Mouse (Mus musculus): ENCODE measurements at regions not wholly inside any gene's neighbourhood (a gene's known extent, or its start where the extent isn't known, plus 50 kb on each side); places are given as distances from the start of the nearest gene placed in this dataset.
"Not testable (repeated sequence)": the region's sequence is repeated elsewhere in the genome, so short reads cannot be mapped to it uniquely, and the experiment has no call there.

DNA sequence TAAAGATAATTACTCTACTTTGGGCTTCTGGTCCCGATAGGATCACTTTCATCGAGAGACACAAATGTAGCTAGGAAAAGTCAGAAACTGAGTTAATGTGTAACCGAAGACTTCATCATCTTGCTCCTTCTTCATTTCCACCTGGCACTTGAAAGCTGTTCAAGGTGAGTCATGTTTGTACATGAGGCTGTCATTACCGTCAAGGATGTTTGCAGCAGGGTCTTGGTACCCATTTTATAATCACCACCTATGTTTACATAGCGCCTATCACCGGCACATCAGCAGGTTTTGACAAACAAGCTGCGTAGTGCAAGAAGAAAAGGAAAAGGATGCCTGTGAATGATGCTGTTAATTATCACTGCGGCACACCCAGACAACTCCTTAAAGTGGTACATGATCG, 377.0 kb upstream of the Zfp703 start:
- DNase-seq (ENCODE audit: low read depth, low spot score): no peak

DNA sequence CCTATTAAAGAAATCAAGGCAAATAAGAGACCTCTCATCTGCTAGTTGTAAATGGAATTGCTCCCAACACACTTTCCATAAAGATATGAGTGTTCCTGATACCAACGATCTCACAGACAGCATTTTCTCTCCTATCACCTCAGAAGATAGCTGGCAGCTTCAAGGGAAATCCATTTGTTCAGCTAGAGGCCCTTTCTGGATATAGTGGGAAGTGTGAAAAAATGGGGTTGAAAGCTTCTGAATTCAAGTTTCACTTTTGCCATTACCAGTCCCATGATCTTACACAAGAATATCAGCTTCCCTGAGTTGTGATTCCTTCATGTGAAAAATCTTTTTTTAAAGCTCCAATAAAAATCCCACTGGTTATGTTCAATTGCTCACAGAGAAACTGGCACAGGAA, 369.1 kb upstream of the Zfp703 start:
- DNase-seq (ENCODE audit: low read depth, low spot score): peak; percentile 73

DNA sequence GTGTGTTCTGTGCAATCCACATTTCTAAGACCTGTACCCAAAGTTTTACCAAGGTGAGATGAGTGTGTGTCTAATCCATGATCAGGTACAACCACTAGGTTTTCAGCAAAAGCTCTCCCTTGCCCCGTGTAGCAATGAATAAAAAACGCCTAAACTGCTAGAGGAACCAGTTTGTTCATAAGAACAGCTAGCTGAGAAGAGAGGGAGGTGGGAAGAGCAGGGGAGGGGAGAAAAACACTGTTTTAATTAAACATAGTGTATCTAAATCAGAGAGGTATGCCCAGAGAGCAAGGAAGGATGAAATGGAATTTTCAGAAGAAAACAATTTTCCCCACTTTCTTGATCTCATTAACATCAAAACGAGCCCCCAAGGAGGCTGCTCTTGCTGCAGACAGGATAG, 368.5 kb upstream of the Zfp703 start:
- peak; percentile 42 for DNase-seq (ENCODE audit: low read depth, low spot score)

DNA sequence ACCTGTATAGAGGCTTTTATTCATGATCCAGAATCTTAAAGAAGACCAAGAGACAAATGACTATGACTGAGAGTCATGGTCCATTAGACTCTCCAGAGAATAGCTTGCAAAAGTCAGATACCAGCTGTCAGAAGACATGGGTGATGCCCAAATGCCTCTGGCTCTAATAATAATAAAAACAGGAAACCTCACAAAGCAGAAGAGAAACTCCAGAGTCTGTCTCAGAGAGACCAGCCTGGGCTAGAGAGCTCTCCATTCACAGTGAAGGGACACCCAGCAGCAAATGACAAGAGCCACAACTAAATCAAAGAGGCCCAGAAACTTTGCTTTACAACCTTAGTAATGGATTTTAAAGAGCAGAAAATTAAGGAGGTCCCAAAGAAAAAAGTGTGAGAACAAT, 365.0 kb upstream of the Zfp703 start:
- DNase-seq (ENCODE audit: low read depth, low spot score): no peak

DNA sequence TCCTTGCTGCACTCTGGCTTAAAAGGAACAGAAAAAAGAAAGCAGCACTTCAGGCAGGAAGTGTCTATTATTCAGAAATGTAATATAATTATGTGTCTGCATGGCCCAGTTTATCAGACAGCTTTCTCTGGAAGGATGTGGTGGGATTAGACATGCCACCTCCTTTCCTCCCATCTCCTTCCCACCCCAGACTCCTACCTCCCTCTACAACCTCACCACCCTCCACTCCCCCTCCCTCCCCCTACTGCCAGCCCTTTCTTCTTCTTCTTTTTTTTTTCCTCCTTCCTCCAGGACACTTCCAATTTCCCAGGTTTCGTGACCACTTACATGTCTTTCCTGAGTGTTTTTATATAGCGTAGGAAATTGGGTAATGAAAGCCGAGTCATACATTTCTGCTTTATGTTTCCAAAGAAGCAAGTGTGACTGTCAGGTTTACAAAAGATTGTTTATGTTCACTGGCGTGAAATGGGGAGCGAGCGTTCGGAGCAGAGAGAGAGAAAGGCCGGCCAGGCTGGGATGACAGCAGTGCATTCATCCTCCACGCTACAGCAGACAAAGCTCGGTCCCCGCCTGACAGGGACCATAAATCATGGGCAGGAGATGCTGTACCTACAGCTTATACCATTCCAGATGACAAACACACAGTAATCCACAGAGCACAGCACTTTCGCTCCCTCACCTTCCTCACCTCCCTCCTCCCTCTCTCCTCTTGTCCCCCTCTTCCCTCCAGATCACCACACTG, 354.6 kb upstream of the Zfp703 start:
- DNase-seq (ENCODE audit: low read depth, low spot score): no peak

DNA sequence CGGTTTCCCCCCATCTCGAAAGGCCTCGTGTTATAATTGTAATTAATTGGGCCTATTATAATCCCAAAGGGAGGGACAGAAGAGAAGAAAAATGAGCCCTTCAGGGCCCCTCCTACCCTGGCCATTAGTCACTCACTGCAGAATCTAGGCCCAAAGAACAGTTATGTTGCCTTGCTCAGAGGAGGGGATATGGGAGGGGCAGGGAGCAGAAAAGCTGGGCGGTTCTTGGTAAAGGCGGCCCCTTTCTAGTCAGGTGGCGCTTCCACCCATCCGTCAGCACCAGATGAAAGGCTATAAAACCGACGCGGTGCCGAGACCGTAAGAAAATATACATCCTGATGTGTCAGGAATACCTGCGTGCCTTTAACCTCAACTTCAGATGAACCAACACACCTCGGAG, 350.9 kb upstream of the Zfp703 start:
- DNase-seq (ENCODE audit: low read depth, low spot score): no peak

DNA sequence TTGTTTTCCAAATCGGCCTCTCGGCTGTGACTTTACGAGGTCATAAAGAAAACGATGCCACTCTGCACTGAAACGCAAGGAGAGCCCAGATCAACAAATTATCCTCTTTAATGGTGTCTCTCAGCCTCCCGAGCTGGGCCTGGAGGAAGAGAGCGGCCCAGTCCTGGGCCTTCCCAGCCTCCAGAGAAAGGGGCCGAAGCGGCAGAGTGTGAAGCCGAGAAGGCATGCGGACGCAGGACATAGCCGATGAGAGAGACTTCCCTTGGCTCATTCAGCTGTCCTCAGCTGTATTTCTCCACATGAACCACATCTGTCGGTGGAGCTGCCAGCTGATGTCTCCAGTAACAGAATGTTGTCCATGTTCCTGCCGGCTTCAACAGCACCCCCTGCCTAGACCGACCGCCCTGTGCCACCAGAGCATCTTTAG, 350.5 kb upstream of the Zfp703 start:
- no peak for DNase-seq (ENCODE audit: low read depth, low spot score)

DNA sequence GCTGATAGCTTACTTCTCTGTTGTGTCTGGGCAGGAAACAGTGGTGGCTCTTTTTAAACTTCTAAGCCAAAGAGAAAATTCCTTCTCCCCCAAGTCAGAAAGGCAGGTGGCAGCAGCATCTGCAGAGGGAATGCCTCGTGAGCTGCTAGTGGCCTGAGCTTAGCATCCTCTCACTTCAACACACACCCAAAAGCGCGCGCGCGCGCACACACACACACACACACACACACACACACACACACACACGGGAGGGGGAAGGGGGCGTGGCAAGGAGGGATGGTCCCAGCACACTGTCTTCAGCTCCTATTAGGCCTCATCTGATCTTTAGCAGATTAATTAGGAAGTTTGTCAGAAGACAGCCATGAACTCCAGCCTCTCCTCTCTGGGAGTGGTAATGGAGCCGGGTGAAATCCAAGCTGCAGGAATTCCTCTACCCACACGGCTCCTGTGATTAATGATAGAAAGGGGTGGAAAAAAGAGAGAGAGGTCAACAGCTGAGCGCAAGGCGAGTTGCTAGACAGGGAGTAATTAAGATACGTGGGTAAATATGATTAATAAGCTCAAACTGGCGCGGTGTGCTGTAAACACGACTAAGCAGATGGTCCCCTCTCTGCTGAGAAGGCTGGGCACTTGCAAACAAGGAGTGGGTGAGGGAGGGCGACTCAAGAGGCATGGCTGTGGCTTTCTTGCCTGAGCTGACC, 349.8 kb upstream of the Zfp703 start:
- DNase-seq (ENCODE audit: low read depth, low spot score): peak; percentile 27

DNA sequence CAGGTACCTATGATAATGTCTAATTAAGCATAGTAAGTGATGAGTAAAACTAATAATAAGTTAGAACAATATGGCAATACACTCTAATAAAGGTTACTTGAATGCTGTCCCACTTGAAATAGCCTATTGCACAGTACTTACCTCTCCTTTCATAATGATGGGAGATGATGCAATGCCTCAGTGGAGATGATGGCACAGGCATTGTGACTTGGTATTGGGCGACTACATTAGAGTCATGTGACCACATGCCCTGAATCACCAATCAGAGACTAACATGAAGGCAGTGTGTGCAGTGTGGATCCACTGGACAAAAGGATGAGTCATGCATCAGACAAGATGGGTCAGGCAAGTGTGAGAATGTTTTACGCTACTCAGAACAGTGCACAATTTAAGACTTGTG, 346.6 kb upstream of the Zfp703 start:
- no peak for DNase-seq (ENCODE audit: low read depth, low spot score)

DNA sequence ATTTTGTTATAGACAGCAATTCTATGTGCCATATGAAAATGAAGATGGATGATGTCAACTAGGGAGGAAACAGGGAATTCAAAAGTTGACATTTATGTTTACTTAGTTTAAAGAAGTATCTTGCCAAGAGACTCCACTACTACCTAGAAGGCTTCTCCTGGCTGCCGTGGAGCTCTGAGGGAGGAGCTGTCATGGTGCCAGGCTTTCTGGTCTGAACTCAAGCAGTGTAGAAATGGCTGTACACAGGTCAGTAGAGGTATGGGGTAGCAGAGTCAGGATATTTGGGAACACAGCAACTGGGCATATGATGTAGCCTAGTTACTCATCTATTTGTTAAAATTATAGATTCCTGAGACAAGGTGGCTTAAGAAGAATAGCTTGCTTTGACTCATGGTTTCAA, 341.4 kb upstream of the Zfp703 start:
- no peak for DNase-seq (ENCODE audit: low read depth, low spot score)

DNA sequence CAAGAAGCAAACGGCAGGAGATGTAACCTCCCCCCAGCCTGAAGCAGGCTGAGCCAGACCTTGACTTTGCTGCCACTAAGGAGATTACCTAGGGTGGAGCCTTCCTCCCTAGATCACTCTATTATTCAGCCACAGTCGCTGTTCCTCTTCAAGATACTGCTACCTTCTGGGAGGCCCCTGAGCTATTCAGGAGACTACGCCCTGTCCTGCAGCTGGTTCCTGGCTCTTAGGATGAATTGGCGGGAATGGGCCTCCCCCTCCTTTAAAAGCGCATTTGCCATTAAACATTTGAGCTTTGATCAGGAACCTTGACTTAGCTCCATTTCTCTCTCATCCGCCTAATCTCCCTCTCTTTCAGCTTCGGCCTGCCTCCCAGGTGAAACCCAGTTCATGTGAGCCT, 331.8 kb upstream of the Zfp703 start:
- not testable (repeated sequence) for DNase-seq (ENCODE audit: low read depth, low spot score)

DNA sequence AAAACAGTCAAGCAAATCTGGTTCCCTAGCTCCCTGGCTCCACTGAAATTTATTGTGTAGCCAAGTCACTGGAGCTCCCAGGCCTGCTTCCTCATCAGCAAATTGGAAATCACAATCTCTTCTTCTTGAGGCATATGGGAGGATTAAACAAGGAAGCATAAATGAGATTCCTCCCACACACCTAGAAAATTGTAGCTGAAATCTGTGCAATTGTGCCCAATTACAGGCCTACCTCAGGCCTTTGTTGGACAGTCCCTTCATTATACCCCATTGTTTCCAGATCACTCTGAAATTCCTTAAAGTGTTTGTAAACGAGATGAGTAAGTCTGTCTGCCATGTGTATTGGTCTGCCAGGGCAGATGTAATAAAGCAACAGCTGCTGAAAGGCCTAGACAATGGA, 326.8 kb upstream of the Zfp703 start:
- DNase-seq (ENCODE audit: low read depth, low spot score): peak; percentile 74

DNA sequence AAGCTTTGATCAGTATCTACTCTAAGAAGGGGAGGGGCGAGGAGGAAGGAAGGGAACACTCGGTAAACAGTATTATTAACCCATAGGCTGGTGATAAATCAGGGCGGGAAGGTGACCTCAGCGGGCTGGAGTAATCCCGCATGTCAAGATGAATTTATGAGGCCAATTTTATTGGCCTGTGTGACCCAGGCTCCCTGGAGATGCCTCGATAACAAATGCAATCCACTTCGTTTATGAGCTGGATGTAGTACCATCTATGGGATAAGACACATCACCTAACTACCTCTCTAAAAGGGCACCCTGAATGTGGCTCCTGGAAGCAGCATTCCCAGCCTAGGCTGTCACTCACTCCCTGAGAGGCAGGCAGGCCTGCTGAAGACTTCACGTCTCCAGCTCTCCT, 321.2 kb upstream of the Zfp703 start:
- DNase-seq (ENCODE audit: low read depth, low spot score): no peak

DNA sequence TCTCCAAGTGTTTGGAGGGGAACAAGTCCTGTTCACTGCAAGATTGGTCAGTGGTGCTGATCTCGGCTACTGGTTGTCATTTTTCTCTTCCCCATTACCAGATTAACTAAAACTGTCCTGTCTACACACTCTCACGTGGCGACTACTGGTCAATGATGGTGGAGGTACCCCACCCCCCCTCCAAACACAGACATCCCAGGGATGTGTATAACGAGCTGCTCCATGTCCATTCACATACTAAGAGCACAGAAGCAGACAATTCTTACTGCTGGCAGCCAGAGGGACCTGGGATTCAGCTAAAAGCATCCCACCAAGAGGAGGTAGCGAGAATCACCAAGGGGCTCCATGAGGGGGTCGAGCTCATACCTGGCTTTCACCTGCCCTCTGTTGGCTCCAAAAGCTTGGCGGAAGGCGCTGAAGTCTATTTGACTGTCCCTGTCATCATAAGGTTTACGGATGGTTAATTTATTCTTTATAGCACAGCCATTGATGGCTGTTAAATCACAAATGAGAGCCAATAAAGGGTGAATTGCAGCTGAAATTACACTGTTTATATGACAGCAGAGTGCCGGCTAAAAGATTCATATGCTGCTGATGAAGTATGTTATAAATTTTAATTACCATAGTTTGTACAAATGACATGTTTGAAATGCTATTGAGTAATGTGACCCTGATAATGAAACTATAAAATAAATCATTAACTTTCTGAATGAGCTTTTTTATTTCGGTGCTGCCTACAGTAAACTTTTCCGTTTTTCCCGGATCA, 320.6 kb upstream of the Zfp703 start:
- no peak for DNase-seq (ENCODE audit: low read depth, low spot score)

DNA sequence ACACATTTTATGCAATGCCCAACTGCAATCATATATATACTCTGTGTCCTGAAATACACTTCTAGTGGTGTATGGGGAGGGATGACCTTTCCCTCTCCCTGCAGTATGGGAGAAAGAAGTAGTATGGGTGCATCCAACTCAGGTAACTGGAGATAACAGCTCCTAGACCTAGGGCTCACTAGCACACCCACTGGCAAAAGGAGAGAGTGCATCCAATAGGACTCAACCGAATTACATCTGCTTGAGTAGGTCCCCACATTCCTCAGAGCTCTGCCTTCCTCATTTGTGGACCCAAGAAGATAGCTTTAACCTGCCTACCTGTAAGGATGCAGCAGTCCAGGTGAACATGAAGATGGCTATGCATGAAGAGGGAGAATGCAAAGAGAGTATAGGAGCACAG, 317.7 kb upstream of the Zfp703 start:
- peak; percentile 24 for DNase-seq (ENCODE audit: low read depth, low spot score)

DNA sequence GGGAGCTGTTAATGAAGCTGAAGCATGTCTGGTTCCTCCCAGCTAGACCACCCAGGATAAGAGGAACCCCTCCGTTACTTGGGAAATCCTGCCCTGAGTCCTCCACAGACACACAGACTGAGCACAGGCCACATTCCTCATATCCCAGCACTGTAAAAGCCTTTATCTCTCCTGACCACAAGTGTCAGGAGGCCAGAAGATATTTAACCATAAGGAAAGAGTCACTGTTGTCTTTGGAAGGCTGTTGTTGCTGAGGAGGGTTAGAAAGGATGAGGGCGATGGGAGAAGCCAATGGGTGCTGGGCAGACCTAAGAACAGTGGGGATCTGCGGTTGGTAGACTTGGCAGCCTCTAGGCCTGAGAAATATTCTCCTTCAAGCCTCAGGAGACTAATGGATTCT, 307.6 kb upstream of the Zfp703 start:
- no peak for DNase-seq (ENCODE audit: low read depth, low spot score)

DNA sequence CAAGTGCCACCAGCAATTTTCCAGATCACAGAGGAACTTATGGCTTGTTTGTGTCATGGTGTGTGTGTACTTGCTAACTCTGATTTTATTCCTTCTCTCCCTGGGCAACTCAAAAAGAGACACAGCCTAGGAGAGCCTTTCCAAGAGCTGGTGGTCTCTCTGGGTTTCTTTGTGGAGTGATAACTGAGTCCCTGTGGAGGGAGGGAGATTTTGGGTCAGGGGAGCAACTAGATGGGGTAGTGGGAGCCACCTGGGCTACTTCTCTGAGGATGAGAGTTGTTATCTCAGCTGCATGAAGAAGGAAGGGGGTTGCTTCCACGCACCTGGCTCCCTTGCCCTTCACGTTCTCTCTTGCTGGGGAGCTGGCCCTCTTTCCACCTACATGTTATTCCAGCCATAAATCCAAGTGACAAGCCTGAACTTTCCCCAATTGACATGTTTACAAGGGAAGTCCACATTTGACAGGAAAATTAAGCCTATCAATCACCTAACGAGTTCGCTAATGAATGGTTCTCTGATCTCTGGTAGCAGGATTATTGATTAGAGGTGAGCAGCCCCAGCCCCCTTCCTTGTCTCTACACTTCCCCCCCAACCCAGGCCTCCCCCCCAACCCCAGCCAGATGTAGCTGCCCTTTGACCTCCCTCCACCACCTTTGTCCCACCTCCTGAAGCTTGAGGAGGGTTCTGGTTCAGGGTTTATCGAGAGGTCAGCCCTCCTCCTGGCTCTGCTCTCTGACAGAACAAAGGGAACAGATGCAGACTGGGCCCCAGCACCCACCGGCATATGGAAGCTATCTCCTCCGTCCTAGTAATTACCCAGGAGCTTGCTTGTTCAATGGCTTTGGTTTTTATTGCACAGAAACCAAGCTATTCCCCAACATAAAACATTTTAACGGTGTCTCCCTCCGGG, 304.4 kb upstream of the Zfp703 start:
- no peak for DNase-seq (ENCODE audit: low read depth, low spot score)

DNA sequence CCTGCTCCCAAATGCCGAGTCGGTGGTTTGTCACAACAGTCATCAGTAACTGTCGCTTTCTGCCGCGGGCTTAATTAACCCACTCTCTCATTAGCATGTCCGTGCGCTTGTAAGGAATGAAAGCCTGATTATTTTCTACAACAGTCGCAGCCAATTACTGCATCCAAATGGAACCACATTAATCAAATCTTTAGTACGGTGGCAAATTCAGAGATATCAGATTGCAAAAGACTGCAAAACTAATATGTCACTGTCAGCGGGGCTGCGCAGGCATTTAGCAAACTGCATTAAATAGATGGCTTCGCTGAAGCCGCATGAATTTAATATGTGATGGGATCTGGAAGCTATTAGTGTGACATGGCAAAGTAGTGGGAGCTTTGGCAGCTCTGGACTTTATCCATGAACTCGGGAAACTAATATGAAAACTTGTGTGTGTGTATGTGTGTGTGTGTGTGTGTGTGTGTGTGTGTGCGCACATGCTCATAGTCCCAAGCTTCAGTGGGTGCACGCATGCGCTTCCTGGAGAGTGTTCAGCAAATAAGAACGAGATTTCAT, 299.5 kb upstream of the Zfp703 start:
- DNase-seq (ENCODE audit: low read depth, low spot score): peak; percentile 14

DNA sequence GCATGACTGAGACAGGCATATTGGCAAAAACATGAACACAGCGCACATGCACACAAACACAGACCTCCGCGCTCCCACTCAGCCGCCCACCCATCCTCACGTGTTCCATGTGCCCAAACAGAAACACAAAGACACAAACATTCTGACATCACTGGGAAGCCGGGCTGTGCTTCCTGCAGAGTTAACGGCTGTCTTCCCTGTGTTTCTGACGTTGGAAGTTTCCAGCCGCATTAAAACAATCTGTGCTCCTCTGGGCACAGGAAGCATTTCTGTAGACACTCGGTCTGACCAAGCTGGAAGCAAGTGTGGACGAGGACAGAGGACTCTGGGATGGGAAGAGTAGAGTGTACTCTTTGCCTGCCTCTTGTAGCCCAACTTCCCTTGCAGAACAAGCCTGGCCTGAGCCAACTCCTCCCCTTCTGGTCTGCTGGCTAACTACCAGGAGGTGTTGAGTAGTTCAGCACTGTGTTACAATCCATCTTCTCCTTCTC, 296.2 kb upstream of the Zfp703 start:
- peak; percentile 73 for DNase-seq (ENCODE audit: low read depth, low spot score)

DNA sequence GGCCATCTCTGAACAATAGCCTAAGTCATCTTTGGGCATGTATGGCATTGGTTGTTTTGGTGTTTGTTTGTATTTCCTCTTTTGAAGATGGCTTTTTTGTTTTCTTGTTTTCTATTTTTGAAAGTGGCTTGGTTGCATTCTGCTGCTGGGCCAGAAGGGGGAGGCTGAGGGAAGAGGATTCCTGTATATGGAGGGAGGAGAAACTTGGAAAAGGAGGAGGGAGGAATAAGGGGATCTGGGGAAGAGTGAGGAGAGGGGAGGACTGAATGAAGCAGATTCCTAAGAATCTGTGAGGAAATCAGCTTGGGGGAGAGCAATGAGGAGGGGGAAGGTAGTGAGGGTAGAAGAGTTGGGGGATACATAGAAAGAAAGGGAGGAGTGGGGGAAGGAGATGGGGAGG, 290.0 kb upstream of the Zfp703 start:
- peak; percentile 59 for DNase-seq (ENCODE audit: low read depth, low spot score)

DNA sequence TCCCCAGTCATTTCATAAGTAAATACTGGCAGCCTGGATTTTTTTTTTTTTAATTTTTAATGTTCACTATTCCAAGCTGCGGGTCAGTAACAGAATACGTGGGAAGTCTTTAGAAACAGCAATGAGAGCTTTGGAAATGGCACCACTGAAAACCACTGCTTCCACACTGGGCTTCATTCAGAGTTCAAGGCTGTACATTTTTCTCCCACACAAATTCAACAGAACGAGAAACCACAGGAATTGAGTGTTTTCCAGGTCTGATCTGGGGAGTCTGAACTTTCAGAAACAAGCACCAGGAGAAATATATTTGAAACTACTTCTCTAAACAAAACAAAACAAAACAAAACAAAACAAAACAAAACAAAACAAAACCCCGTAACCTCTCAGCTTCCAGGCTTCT, 289.1 kb upstream of the Zfp703 start:
- no peak for DNase-seq (ENCODE audit: low read depth, low spot score)

All from brain, adult 2 months (tissue).